Mouse (Mus musculus) spleen, adult 2 months (tissue): ENCODE results near the gene Rnf7.

Source experiments
- CTCF ChIP-seq: fragments of 200-500 bp; IDR thresholded peaks from 2 replicates; pipeline ENCODE4 v1.5.1; 2011; ENCODE audit warnings: mild to moderate bottlenecking, inconsistent platforms; ENCODE audit not compliant: insufficient read depth, insufficient read length, insufficient replicate concordance; ENCODE audit errors: extremely low read depth
- POLR2A ChIP-seq: fragments of 200-500 bp; IDR thresholded peaks from 2 replicates; pipeline ENCODE4 v1.6.1; 2011; ENCODE audit warnings: low read depth, low read length, inconsistent platforms

- TF ChIP-seq CTCF = no peak
- no peak for TF ChIP-seq POLR2A
Observed at GRCm38 (mm10) chr9:96493212-96493611, 14.7 kb upstream of the Rnf7 start.
